Mouse (Mus musculus): ENCODE measurements around the gene Snrpa. TPM values are rescaled to one million over a fixed set of nuclear protein-coding genes. Genes with fewer than 3 reads are reported as not detected.

Gene Snrpa
- total RNA-seq, 2 experiments from 2014 or later: 75.9 to 85.9 TPM

DNA sequence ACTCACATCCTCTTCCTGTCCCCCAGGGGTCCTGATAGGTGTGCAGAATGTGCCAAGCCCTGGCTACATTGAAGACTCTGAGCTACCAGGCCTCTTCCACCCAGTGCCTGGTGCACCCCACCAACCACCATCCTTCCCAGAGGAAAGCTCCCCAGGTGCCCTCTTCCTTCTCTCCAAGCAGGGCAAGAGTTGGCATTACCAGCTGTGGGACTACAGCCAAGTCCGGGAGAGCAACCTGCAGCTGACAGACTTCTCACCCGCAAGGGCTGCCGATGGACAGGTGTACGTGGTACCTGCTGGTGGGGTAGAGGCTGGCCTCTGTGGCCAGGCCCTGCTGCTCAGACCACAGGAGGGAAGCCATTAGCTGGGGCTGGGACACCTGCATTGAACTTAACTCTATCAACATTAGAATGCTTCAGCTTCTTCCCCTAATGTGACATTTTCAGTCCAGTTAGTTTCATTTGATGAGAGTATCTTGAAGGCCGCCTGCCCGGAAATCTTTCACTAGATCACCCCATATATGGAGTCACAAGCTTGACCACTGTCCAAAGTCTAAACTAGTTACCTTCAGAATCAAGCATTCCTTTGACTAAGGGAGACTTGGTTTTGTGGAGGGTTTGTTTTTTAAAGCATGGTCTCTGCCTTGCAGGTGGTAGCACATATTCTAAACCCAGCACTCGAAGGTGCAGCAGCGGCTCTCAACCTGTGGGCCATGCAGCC lies 7.8 kb upstream of the Snrpa start:
- DNase-seq (ENCODE audit: low spot score in 2 of 2): no peak

DNA sequence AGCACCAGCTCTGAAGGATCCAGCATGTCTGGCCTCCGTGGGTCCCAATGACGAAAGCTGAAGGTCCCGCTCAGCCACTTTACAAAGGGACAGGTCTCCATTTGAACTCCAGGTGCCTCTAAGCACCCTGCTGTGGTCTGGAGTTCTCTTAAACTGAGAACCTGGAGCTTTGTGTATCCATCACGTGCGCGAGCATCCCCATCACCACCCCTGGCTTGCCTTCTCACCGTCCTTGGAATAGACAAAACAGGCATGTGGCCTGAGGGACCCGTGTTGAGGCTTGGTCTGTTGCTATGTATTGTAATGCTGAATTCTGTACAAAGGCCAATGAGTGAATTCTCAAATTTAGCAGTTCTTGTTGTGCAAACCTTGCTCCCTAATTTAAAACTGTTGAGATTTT lies 2.7 kb upstream of the Snrpa start:
- no peak for DNase-seq (ENCODE audit: low spot score in 2 of 2)

- DNase-seq (ENCODE audit: low spot score in 2 of 2): no peak
Measured at GRCm38 (mm10) chr7:27198355-27198754, 2.3 kb upstream of the Snrpa start.

DNA sequence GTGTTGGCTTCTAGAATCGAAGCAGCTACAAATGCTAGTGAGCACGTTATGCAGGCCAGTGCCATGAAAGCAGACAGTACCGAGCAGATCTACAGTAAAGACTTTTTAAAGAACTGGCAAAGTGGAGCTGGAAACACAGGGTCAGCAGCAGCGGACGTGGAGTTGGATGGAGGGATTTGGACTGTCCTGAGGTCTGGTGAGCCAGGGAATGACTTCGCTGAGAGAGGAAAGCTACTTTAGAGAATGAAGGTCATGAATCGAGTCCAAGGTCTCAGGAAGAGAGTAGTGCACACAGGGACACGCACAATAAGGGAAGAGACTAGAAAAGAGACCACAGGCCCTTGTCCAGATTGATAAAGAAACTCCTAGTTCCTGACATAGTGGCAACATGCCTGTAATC lies 1.6 kb upstream of the Snrpa start:
- no peak for DNase-seq (ENCODE audit: low spot score in 2 of 2)

GRCm38 (mm10) chr7:27197136-27197535 lies 1.1 kb upstream of the Snrpa start:
- no peak for DNase-seq (ENCODE audit: low spot score in 2 of 2)

GRCm38 (mm10) chr7:27193731-27194130 lies 2.3 kb downstream of the Snrpa start:
- no peak for DNase-seq (ENCODE audit: low spot score in 2 of 2)

GRCm38 (mm10) chr7:27192434-27192833 lies 3.6 kb downstream of the Snrpa start:
- no peak for DNase-seq (ENCODE audit: low spot score in 2 of 2)

DNA sequence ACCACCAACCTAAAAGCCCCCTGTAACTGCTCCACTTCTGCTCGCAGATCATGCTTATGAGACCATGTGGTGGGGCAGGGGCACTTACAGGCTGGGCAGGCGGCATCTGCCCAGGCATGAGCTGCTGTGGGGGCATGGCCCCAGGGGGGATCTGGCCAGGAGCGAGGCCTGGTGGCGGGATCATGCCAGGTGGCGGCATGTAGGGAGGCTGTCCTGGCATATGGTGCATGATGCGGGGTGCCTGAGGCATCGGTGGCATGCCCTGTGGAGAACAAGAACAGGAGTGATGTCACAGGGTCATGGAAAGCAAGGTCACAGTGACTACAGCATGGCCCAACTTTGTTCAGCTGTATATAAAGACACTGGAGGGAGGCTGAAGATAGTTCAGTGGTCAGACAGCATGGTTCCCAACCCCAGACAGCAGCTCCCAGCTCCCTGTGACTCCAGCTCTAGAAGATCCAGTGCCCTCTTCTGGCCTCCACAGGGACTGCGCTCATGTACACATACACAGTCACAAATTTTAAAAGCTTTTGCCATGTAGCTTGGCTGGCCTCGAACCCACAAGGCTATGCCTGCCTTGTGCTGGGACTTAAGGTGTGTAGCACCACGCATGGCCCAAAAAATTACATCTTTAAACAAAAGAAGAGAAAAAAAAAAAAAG lies 6.7 kb downstream of the Snrpa start:
- DNase-seq (ENCODE audit: low spot score in 2 of 2): no peak

GRCm38 (mm10) chr7:27185986-27186385 lies 10.1 kb downstream of the Snrpa start:
- no peak for DNase-seq (ENCODE audit: low spot score in 2 of 2)

DNA sequence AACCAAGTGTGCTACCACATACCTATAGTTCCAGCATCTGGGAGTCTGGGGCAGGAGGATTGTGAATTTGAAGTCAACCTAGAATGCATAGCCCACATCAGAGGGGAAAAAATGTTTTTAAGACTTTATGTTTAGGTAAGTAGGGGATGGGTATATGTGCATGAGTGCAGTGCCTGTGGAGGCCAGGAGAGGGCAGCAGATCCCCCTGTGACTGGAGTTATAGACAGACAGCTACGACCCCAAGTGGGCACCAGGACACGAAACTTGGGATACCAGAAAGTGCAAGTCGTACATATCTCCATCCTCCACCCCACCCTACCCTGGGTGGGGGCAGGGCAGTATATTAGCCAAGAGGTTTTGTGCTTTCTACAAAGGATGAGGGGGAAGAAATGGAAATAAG lies 11.1 kb downstream of the Snrpa start:
- peak in 1 of 2 experiments; percentile 14 for DNase-seq (ENCODE audit: low spot score in 2 of 2)

- no peak for DNase-seq (ENCODE audit: low spot score in 2 of 2)
Measured at GRCm38 (mm10) chr7:27182498-27182897, 13.6 kb downstream of the Snrpa start.

DNA sequence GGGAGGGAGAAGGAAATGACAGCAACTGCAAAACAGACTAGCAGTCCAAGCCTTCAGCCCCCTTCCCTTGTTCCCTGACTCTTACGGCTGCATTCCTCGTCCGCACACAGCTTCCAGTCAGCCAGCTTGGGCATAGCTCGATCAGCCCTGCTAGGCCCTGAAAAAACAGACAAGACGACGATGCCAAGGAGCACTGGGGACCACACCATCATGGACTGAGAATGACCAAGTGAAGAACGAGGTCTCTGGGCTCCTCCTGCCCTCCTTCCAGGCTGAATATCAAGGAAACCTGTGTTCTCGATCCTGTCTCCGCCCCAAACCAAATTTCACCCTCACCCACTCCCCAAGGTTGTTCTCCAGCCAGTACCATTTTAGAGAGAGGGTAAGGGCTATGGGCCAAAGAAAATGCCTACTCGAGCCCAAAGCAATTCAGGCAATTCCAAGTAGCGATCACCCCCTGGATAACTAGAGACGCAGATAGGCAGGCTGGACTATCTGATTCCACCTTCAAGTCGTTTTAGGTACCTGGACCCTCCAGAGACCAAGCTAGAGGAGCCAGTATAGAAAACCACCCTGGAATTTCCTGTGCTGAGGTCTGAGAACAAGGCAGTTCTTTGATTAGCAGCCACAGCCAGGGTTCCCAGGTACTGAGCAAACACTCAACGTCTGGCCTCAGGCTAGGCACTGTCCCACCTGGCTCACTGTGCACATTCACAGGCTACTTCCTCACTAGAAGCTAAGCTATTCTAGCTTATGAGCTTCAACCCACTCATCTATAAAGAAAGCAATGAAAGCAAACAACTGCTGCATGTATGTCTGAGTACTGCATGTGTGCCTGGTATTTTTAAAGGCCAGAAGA lies 15.0 kb downstream of the Snrpa start, which contains the start of the genes Gm21983 and Mia:
Gene Gm21983 (minus strand): TSS at position 250 of the 859 bp plus-strand sequence.
Gene Mia (minus strand): TSS at position 321 of the 859 bp plus-strand sequence.
- DNase-seq (ENCODE audit: low spot score in 2 of 2): no peak

GRCm38 (mm10) chr7:27180036-27180435 lies 16.0 kb downstream of the Snrpa start:
- no peak for DNase-seq (ENCODE audit: low spot score in 2 of 2)

DNA sequence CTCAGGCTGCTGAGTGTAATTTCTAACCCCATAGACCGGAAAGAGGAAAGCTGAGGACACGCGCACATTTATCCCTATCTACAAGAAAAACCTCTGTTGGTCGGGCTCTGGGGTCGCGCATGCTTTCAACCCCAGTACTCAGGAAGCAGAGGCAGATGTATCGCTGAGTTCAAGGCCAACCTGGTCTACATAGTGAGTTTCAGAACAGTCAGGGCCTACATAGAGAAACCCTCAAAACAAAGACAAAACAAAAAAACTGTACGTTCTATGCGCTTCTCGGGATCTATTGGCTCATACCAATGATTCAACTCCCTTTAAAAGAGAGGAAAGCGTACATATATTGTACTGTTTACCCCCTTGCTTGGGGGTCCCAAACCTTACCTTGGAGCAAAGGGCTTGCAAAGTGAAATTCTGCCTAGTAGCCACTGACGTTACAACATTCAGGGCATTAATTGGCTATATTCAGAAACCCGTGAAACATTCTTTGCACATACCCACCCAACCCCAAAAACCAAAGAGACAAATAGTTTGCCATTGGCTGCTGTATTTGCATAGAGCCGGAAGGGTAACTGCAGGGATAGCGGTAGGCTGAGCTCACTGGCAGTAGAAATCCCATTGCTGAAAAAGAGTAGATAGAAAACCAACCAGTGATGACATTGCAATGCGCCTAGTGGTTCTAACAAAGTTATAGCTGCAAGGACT lies 16.7 kb downstream of the Snrpa start:
- DNase-seq (ENCODE audit: low spot score in 2 of 2): no peak

GRCm38 (mm10) chr7:27178324-27179216 lies 17.5 kb downstream of the Snrpa start, which contains the start of gene Rab4b:
Gene Rab4b (minus strand): TSS chr7:27178896.
- peak; percentile 98 to 99 for DNase-seq (ENCODE audit: low spot score in 2 of 2)

DNA sequence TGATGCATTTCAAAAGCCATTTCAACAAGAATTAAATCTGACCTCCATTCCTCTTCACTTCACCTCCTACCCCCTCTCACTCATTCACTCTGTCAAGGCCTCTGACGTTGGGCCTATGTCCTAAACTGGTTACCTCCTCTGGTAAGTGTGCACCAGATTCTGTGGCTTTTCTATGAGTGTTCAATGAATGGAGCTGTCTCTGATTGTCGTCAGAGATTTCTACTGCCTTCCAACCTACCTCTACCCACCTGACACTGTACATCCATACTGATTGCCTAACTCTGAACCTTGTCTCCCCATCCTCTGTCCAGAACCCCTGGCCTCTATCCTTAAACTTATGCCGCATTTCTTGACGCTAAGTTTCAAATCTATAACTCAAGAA lies 18.1 kb downstream of the Snrpa start:
- no peak for DNase-seq (ENCODE audit: low spot score in 2 of 2)

DNA sequence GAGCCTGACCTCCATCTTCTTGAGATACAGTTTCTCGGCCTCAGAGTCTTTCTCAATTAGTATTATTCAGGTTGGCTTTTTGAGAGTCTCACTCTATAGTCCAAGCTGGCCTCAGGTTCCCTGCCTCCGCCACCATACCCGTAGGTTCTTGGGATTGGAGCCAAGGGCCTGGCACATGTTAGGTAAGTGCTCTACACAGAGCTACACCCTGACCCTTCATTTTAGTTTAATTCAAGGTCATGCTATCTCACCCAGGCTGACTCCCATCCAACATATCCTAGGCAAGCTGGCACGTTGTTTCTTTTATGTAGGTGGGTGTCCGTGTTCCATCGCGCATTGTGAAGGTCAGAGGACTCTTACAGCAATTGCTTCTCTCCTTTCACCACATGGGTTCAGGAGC lies 21.2 kb downstream of the Snrpa start:
- DNase-seq (ENCODE audit: low spot score in 2 of 2): no peak

- DNase-seq (ENCODE audit: low spot score in 2 of 2): no peak
Measured at GRCm38 (mm10) chr7:27174496-27174895, 21.6 kb downstream of the Snrpa start.

- no peak for DNase-seq (ENCODE audit: low spot score in 2 of 2)
Measured at GRCm38 (mm10) chr7:27170981-27171380, 25.1 kb downstream of the Snrpa start.

DNA sequence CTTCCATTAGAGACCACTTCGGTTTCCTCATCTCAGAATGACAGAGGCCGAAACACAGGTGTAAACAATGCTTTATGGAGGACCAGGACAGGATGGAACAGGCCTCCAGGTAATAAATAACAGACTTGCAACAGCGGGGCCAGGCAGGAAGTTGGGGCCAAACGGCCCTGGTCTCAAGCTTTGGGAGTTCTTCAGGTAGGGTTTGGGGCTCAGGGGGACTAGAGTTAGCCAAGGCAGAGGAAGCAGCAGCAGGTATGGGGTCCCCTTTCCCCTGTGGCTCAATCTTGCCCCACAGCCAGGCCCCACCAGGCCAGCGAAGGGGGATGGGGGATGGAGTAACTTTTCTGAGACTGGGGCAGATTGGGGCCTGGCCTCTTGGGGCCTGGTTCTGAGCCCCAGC lies 27.7 kb downstream of the Snrpa start:
- DNase-seq (ENCODE audit: low spot score in 2 of 2): no peak
